Mouse (Mus musculus) myocyte (in vitro differentiated cells): ENCODE data around the gene Arid1b.

ENCODE experiments used
- CEBPB ChIP-seq: IDR thresholded peaks from 2 replicates; pipeline ENCODE4 v1.6.1; 2011; ENCODE audit warnings: mild to moderate bottlenecking, moderate library complexity; ENCODE audit not compliant: poor library complexity, insufficient read depth, severe bottlenecking
- E2F4 ChIP-seq: IDR thresholded peaks from one replicate; pipeline ENCODE4 v1.6.1; 2011; ENCODE audit warnings: mild to moderate bottlenecking, control low read depth, moderate library complexity; ENCODE audit not compliant: insufficient read depth
- MYOD1 ChIP-seq, 3 experiments: IDR thresholded peaks; one replicate each; pipeline ENCODE4 v1.6.1; 2011; ENCODE audit warnings: control low read depth in 2 of 3, low read depth in 2 of 3, mild to moderate bottlenecking in 2 of 3, moderate library complexity in 1 of 3; ENCODE audit not compliant: insufficient read length in 2 of 3, control insufficient read depth in 1 of 3
- POLR2A ChIP-seq: IDR thresholded peaks from one replicate; pipeline ENCODE4 v1.6.1; 2011; ENCODE audit warnings: low read depth, mild to moderate bottlenecking, control low read depth, moderate library complexity; ENCODE audit not compliant: insufficient read length
- POLR2AphosphoS2 ChIP-seq: IDR thresholded peaks from one replicate; pipeline ENCODE4 v1.6.1; 2011; ENCODE audit warnings: low read depth, control low read depth; ENCODE audit not compliant: insufficient read length
- TCF3 ChIP-seq: IDR thresholded peaks from one replicate; pipeline ENCODE4 v1.6.1; 2011; ENCODE audit warnings: low read depth, control low read depth; ENCODE audit not compliant: insufficient read length

DNA sequence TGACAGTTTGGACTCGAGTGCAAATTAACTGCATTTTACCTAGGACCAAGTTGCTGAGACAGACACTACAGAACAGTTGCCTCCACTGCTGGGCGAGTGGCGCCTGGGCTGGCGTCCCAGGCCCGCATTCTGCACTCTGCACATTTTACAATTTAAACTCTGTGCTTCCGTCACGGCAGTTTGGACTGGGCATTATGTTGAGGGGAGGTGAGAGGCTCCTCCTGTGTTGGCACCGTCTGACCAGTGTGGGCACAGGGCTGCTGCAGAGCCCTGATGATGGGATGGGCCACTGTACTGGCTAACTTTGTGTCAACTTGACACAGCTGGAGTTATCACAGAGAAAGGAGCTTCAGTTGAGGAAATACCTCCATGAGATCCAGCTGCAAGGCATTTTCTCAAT, 43.1 kb downstream of the Arid1b start:
- TF ChIP-seq TCF3 (no peak), MYOD1 (IDR thresholded peaks at IDR 0.05; ENCODE audit: control insufficient read depth in 1 of 3, insufficient read length in 2 of 3, low read depth in 2 of 3) (no peak), POLR2A (no peak), POLR2AphosphoS2 (no peak), E2F4 (no peak), CEBPB (no peak)
